ENCODE assay signal across 24 mouse cellular contexts in genomic region chr4:25763091-25763490, GRCm38 (mm10). TPM values are rescaled to one million over a fixed set of nuclear protein-coding genes. Genes with fewer than 3 reads are reported as not detected.
DNase-seq lines count a peak whose midpoint lies in the region; ATAC-seq and TF ChIP-seq lines count a peak whose summit lies in the region.
"Had no signal": no experiment of that assay in that cellular context is flagged by ENCODE, and none has a peak within 500 bp of the region (broad histone marks: within the 10 kb centered on the region; RNA-seq: fewer than 3 reads in every experiment).

No protein-coding gene starts in this region.

- H3K4me3 ChIP-seq in kidney, adult 2 months (ENCODE audit: insufficient read depth, low read depth, low read length): no peak overlapping the region
- H3K4me3 ChIP-seq in kidney, embryonic 16.5 days (ENCODE audit: low read length): no peak overlapping the region
- H3K4me3 ChIP-seq in lung, embryonic 14.5 days (ENCODE audit: low read depth, low read length): no peak overlapping the region
- H3K4me3 ChIP-seq: embryonic facial prominence, embryonic 12.5 days; erythroblast, embryonic 14.5 days; forebrain, embryonic 12.5 days; heart, embryonic 15.5 days; hindbrain, embryonic 13.5 days; limb, embryonic 12.5 days; neural tube, embryonic 15.5 days had no signal

- no peaks in the 10 kb centered on the region; the same call in 1 of the 2 replicates for H3K36me3 ChIP-seq in kidney, adult 2 months (ENCODE audit: control insufficient read depth, insufficient read depth, low read length)
- H3K36me3 ChIP-seq in kidney, embryonic 16.5 days (ENCODE audit: insufficient read depth, low read length): no peaks in the 10 kb centered on the region
- no peaks in the 10 kb centered on the region for H3K36me3 ChIP-seq in lung, embryonic 14.5 days (ENCODE audit: insufficient read depth)
- H3K36me3 ChIP-seq: embryonic facial prominence, embryonic 12.5 days; forebrain, embryonic 12.5 days; heart, embryonic 15.5 days; hindbrain, embryonic 13.5 days; limb, embryonic 12.5 days; neural tube, embryonic 15.5 days had no signal

- DNase-seq in kidney, adult 2 months: peak; percentile 62
- DNase-seq in lung, embryonic 14.5 days: peak; percentile 5
- no peak for DNase-seq in lung, postnatal 36 days
- DNase-seq in cerebellum, postnatal 14 days: peak; percentile 22 to 52
- DNase-seq in layer of hippocampus, adult 11-12 months (ENCODE audit: low spot score): no peak
- DNase-seq in embryo, embryonic 11 days: no peak
- DNase-seq: adrenal gland, adult 2 months; heart, postnatal 36 days; layer of hippocampus, postnatal 36 days; liver, postnatal 0 days; lung, postnatal 10 days; right cerebral cortex, adult 18-20 months; right cerebral cortex, postnatal 4 days; thymus, postnatal 14 days had no signal

- no peak for TF ChIP-seq POLR2A in kidney, adult 2 months (IDR thresholded peaks at IDR 0.05; ENCODE audit: low read depth, low read length)

- TF ChIP-seq CTCF in kidney, adult 2 months (conservative IDR thresholded peaks at IDR 0.05; ENCODE audit: insufficient read depth, insufficient read length, low read depth, low read length): no peak
- TF ChIP-seq CTCF in lung, embryonic 14.5 days (IDR thresholded peaks at IDR 0.05; ENCODE audit: low read depth): no peak

- H3K9ac ChIP-seq in kidney, embryonic 16.5 days (replicated peaks; ENCODE audit: low read length): no peak overlapping the region
- no peak overlapping the region for H3K9ac ChIP-seq in lung, embryonic 14.5 days
- H3K9ac ChIP-seq: embryonic facial prominence, embryonic 12.5 days; forebrain, embryonic 12.5 days; heart, embryonic 15.5 days; hindbrain, embryonic 13.5 days; limb, embryonic 12.5 days; liver, postnatal 0 days; neural tube, embryonic 15.5 days had no signal

- no peaks in the 10 kb centered on the region for H3K9me3 ChIP-seq in kidney, embryonic 16.5 days (ENCODE audit: low read length)
- H3K9me3 ChIP-seq in lung, embryonic 14.5 days (ENCODE audit: low read depth, low read length): no peaks in the 10 kb centered on the region
- H3K9me3 ChIP-seq: embryonic facial prominence, embryonic 12.5 days; forebrain, embryonic 12.5 days; heart, embryonic 15.5 days; hindbrain, embryonic 13.5 days; limb, embryonic 12.5 days; neural tube, embryonic 15.5 days had no signal

- H3K4me2 ChIP-seq in kidney, embryonic 16.5 days (replicated peaks; ENCODE audit: low read depth, low read length): no peak overlapping the region
- H3K4me2 ChIP-seq in lung, embryonic 14.5 days: no peak overlapping the region
- H3K4me2 ChIP-seq: embryonic facial prominence, embryonic 12.5 days; forebrain, embryonic 12.5 days; heart, embryonic 15.5 days; hindbrain, embryonic 13.5 days; limb, embryonic 12.5 days; liver, embryonic 11.5 days; midbrain, embryonic 11.5 days; neural tube, embryonic 15.5 days had no signal

- peak overlapping the region; percentile 45 for H3K27ac ChIP-seq in kidney, adult 2 months (ENCODE audit: insufficient read depth, low read depth, low read length)
- no peak overlapping the region for H3K27ac ChIP-seq in kidney, embryonic 16.5 days (ENCODE audit: low read length)
- H3K27ac ChIP-seq in lung, embryonic 14.5 days (ENCODE audit: low read depth): no peak overlapping the region
- H3K27ac ChIP-seq: embryonic facial prominence, embryonic 12.5 days; forebrain, embryonic 12.5 days; heart, embryonic 15.5 days; hindbrain, embryonic 13.5 days; limb, embryonic 12.5 days; neural tube, embryonic 15.5 days had no signal

- ATAC-seq in kidney, embryonic 16.5 days (ENCODE audit: low FRiP score, low TSS enrichment): no peak
- ATAC-seq in lung, embryonic 14.5 days (ENCODE audit: insufficient read depth): no peak
- ATAC-seq: liver, postnatal 0 days had no signal

- no peaks in the 10 kb centered on the region for H3K27me3 ChIP-seq in kidney, adult 2 months (replicated peaks; ENCODE audit: control insufficient read depth, insufficient read depth, low read length)
- no peaks in the 10 kb centered on the region for H3K27me3 ChIP-seq in kidney, embryonic 16.5 days (ENCODE audit: insufficient read depth, low read length)
- H3K27me3 ChIP-seq in lung, embryonic 14.5 days (ENCODE audit: insufficient read depth, low read length): no peaks in the 10 kb centered on the region
- H3K27me3 ChIP-seq: embryonic facial prominence, embryonic 12.5 days; forebrain, embryonic 12.5 days; heart, embryonic 15.5 days; hindbrain, embryonic 13.5 days; limb, embryonic 12.5 days; neural tube, embryonic 15.5 days had no signal

- no peaks in the 10 kb centered on the region for H3K4me1 ChIP-seq in kidney, adult 2 months (ENCODE audit: control insufficient read depth, insufficient read depth, low read length)
- no peaks in the 10 kb centered on the region for H3K4me1 ChIP-seq in kidney, embryonic 16.5 days (ENCODE audit: insufficient read depth, low read length)
- H3K4me1 ChIP-seq in lung, embryonic 14.5 days (ENCODE audit: insufficient read depth): no peaks in the 10 kb centered on the region
- H3K4me1 ChIP-seq: embryonic facial prominence, embryonic 12.5 days; forebrain, embryonic 12.5 days; heart, embryonic 15.5 days; hindbrain, embryonic 13.5 days; limb, embryonic 12.5 days; neural tube, embryonic 15.5 days had no signal

RNA-seq across cellular contexts. Expression of gene Fut9, which starts 37.0 kb away (rescaled TPM):
- 31.1 and 35.3 TPM in 2 replicates for polyA plus RNA-seq in kidney, adult 2 months (2012; rRNA removed)
- 12.4 and 13.7 TPM in 2 replicates for polyA plus RNA-seq in kidney, embryonic 16.5 days (2015; fragmentation: Nextera tagmentation; extraction: Ambion mirVana)
- 0.54 and 1.0 TPM in 2 replicates for polyA plus RNA-seq in lung, embryonic 14.5 days (2014; fragmentation: Nextera tagmentation; extraction: Ambion mirVana)
- polyA plus RNA-seq: adrenal gland, adult 2 months; erythroblast, embryonic 14.5 days; liver, postnatal 0 days had no signal

Comparison
In these comparisons a context has a peak if more than half of its experiments do, and no peak if none do; other contexts are left out.
1. DNase-seq: peak in kidney, adult 2 months (single experiment), lung, embryonic 14.5 days (single experiment) and cerebellum, postnatal 14 days (2 of 2); none in lung, postnatal 36 days (single experiment), layer of hippocampus, adult 11-12 months (single experiment) and embryo, embryonic 11 days (single experiment).